Mouse (Mus musculus): Measurements from ENCODE around the gene Prpf4. TPM values are rescaled to one million over a fixed set of nuclear protein-coding genes. Genes with fewer than 3 reads are reported as not detected.

Gene Prpf4
- 21.1 and 23.9 TPM in 2 replicates for polyA plus RNA-seq (2012; rRNA removed)

DNA sequence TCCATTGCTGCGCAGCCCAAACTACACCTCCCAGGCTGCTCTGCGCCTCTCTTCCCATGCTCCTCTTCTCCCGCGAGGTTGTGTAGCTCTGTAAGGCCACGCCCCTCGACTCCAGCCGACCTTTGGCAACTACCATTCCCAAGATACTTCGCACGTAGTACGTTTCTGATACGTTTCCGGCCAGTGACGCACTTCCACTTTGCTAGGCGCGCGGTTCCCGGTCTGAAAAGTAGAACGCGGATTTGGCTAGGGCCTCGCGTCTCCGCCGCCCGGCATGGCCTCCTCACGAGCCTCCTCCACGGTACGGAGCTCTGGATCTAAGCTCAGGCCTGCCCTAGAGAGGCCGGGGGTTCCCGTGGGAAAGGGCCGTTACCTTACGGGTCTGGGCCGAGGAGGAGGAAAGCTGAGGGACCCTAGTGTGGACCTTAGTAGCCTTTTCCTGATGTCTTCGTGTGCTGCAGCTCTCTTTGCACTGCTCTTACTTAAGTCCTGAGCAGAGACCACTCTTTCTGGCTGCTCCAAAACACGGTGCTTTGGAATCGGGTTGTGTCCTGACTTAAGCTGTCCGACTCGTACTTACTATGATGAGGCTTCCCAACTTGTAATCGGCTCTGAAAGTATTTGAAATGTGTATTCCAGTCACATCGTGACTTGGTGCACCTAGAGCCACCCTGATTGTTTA is at the start of gene Prpf4, which contains the start of gene Cdc26:
Prpf4 (plus strand) TSS at position 197 of the 682 bp plus-strand sequence.
Cdc26 (minus strand) TSS at position 42 of the 682 bp plus-strand sequence.
- Histone ChIP-seq H3K27me3 (ENCODE audit: control insufficient read depth, insufficient read depth, low read length) (no peaks in the 10 kb centered on the region), H3K27ac (ENCODE audit: control insufficient read depth, insufficient read depth, low read length) (peak within 1 kb of the TSS; percentile 53), H3K36me3 (ENCODE audit: control insufficient read depth, insufficient read depth, low read length) (peaks cover 15% of the 10 kb centered on the region), H3K4me3 (ENCODE audit: control insufficient read depth, insufficient read depth, low read length) (peak within 1 kb of the TSS; percentile 82), H3K4me1 (replicated peaks; ENCODE audit: control insufficient read depth, insufficient read depth, low read length) (peaks cover 9% of the 10 kb centered on the region; the same call in 1 of the 2 replicates)
- under 1% methylated on average over 39 of the region's 39 CpGs for WGBS
- TF ChIP-seq POLR2A (IDR thresholded peaks at IDR 0.05; ENCODE audit: control insufficient read depth, extremely low read depth, insufficient read depth, low read length, poor library complexity) = peak; percentile 80
- TF ChIP-seq CTCF (IDR thresholded peaks at IDR 0.05; ENCODE audit: borderline replicate concordance, control insufficient read depth, extremely low read depth, insufficient read depth, low read length, poor library complexity) = no peak
- DNase-seq = peak; percentile 97

DNA sequence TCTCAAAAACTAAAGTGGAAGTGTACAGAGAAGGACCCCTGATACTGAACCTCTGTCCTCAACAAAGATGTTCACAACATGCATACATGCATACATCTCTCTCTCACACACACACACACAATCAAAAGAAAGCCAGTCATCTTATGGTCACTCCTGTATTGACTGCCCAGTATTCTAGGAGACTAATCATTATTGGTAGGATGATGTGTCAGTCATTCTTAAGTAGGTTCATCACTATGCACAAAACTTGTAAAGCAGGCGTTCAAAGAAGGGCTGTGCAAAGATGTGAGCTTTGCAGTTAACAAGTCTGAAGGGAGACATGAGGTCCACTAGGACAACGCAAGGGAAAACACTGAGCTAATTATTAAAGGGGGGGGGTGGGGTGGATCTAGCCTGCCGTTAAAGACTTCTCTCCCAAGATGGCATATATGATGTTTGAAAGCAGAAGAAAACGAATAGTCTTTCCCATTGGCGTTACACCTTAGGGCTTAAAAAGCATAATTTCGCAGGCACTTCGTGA is 49.3 kb upstream of the Prpf4 start:
- TF ChIP-seq POLR2A (IDR thresholded peaks at IDR 0.05; ENCODE audit: control insufficient read depth, extremely low read depth, insufficient read depth, low read length, poor library complexity) = no peak
- no peak for TF ChIP-seq CTCF (IDR thresholded peaks at IDR 0.05; ENCODE audit: borderline replicate concordance, control insufficient read depth, extremely low read depth, insufficient read depth, low read length, poor library complexity)
- H3K4me3 ChIP-seq (ENCODE audit: control insufficient read depth, insufficient read depth, low read length) = no peak overlapping the region
- WGBS = 35% methylated on average over 7 of the region's 7 CpGs
- DNase-seq = no peak
- no peaks in the 10 kb centered on the region for H3K27me3 ChIP-seq (ENCODE audit: control insufficient read depth, insufficient read depth, low read length)
- H3K36me3 ChIP-seq (ENCODE audit: control insufficient read depth, insufficient read depth, low read length) = no peaks in the 10 kb centered on the region; the same call in 1 of the 2 replicates
- peaks cover 3% of the 10 kb centered on the region; the same call in 1 of the 2 replicates for H3K4me1 ChIP-seq (replicated peaks; ENCODE audit: control insufficient read depth, insufficient read depth, low read length)
- H3K27ac ChIP-seq (ENCODE audit: control insufficient read depth, insufficient read depth, low read length) = no peak overlapping the region

DNA sequence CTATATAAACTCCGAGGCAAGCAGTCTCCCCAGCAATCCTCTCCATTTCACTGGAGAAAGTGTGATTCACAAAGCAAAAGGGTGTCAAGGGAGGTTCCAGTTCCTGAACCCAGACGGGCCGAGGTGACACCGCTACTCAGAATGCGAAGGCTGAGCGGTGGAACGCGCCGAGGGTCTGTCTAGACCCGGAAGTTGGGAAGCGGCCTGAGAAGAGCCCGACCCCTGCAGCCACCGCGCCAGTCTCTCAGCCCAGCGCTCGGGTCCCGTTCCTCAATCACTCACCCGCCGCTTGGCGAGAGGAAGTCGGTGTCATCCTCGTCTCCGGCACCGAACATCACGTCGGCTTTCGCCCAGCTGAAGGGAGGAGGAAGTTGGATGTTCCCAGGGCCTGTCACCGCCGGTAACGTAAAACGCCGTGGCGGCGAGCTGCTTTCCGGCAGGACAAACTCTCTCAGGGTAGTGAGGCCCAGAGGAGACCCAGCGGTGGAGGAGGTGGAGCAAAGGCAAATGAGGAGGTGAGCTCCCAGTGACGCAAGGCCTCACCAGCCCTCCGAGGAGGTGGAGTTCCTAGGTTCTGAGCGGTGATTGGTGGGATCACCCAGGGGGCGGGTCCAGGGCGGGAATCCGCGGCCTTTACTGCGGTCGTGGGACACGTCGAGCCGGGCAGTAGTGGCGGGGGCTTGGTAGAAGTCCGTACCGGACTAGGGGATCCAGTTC is 48.4 kb upstream of the Prpf4 start, which contains the start of the genes Fkbp15 and Slc31a1:
Fkbp15 (minus strand) TSS at position 461 of the 717 bp plus-strand sequence.
Slc31a1 (plus strand) TSS at position 640 of the 717 bp plus-strand sequence.
- H3K27me3 ChIP-seq (ENCODE audit: control insufficient read depth, insufficient read depth, low read length) = no peaks in the 10 kb centered on the region
- peak; percentile 95 for DNase-seq
- WGBS = under 1% methylated on average over 51 of the region's 51 CpGs

DNA sequence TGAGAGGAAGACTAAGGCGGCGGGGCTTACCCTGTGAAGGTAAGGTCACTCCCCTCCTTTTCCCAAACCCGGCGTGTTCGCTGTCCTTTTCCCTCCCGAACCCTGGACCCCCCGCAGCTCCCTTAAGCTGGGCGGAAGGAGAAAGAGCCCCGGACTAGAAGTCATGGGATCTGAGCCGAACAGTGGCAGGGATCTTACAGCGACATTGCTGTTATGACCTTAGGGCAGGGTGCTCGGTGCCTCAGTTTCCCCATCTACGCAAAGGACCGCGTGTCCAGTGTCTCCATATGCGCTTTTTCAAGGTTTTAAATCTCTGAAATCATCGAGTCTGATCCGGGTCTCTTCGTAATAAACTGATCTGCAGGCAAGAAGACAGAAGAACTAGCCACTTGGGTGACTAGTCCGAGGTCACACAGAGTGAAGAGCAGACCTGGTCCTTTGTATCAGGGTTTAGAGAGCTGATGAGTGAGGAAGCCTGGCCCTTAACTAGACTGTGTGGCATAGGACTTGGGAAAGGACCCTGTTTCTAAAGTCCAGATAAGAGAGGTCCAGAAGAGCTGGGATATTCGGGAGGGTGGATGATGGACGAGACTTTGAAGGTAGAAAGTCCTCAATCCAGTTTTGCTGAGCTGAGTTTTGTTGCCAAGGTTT is 47.7 kb upstream of the Prpf4 start:
- peaks cover 3% of the 10 kb centered on the region; the same call in 1 of the 2 replicates for H3K4me1 ChIP-seq (replicated peaks; ENCODE audit: control insufficient read depth, insufficient read depth, low read length)
- H3K4me3 ChIP-seq (ENCODE audit: control insufficient read depth, insufficient read depth, low read length) = peak overlapping the region; percentile 73
- WGBS = 1% methylated on average over 22 of the region's 22 CpGs

More for the DNA sequence above, 48.4 kb upstream of the Prpf4 start, which contains the start of the genes Fkbp15 and Slc31a1:
- TF ChIP-seq CTCF (IDR thresholded peaks at IDR 0.05; ENCODE audit: borderline replicate concordance, control insufficient read depth, extremely low read depth, insufficient read depth, low read length, poor library complexity) (peak; percentile 39; the same call in 1 of the 2 replicates), POLR2A (IDR thresholded peaks at IDR 0.05; ENCODE audit: control insufficient read depth, extremely low read depth, insufficient read depth, low read length, poor library complexity) (peak; percentile 72)
- Histone ChIP-seq H3K27ac (ENCODE audit: control insufficient read depth, insufficient read depth, low read length) (peak within 1 kb of the TSS; percentile 59), H3K36me3 (ENCODE audit: control insufficient read depth, insufficient read depth, low read length) (no peaks in the 10 kb centered on the region), H3K4me3 (ENCODE audit: control insufficient read depth, insufficient read depth, low read length) (peak within 1 kb of the TSS; percentile 87), H3K4me1 (replicated peaks; ENCODE audit: control insufficient read depth, insufficient read depth, low read length) (peaks cover 3% of the 10 kb centered on the region; the same call in 1 of the 2 replicates)

DNA sequence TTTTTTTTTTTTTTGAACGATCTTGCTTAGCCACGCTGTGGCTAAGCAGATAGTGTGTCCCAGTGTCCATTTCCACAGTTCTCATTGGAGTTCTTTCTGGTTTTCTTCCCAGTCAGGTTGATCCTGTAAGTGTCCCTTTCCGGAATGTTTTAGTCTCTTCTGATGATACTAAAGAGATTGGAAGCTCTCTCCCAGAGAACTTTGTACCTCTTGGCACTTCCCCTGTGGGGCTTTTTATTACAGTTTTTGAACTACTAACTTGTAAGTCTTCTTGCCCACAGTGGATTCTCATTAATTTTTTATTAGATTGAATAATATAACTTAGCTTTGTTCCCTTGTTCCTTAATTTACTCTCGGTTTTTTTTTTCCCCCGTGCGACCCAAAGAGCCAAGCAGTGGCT is 47.0 kb upstream of the Prpf4 start:
- H3K27ac ChIP-seq (ENCODE audit: control insufficient read depth, insufficient read depth, low read length) = no peak overlapping the region
- no peak overlapping the region for H3K4me3 ChIP-seq (ENCODE audit: control insufficient read depth, insufficient read depth, low read length)
- 41% methylated on average over 6 of the region's 6 CpGs for WGBS

More for the DNA sequence above, 47.7 kb upstream of the Prpf4 start:
- H3K27ac ChIP-seq (ENCODE audit: control insufficient read depth, insufficient read depth, low read length) = no peak overlapping the region
- DNase-seq = no peak
- TF ChIP-seq CTCF (IDR thresholded peaks at IDR 0.05; ENCODE audit: borderline replicate concordance, control insufficient read depth, extremely low read depth, insufficient read depth, low read length, poor library complexity) (no peak), POLR2A (IDR thresholded peaks at IDR 0.05; ENCODE audit: control insufficient read depth, extremely low read depth, insufficient read depth, low read length, poor library complexity) (no peak)
- no peaks in the 10 kb centered on the region for H3K36me3 ChIP-seq (ENCODE audit: control insufficient read depth, insufficient read depth, low read length)
- H3K27me3 ChIP-seq (ENCODE audit: control insufficient read depth, insufficient read depth, low read length) = no peaks in the 10 kb centered on the region

More for the DNA sequence above, 47.0 kb upstream of the Prpf4 start:
- no peak for TF ChIP-seq CTCF (IDR thresholded peaks at IDR 0.05; ENCODE audit: borderline replicate concordance, control insufficient read depth, extremely low read depth, insufficient read depth, low read length, poor library complexity)
- no peak for TF ChIP-seq POLR2A (IDR thresholded peaks at IDR 0.05; ENCODE audit: control insufficient read depth, extremely low read depth, insufficient read depth, low read length, poor library complexity)
- DNase-seq = no peak
- Histone ChIP-seq H3K36me3 (ENCODE audit: control insufficient read depth, insufficient read depth, low read length) (no peaks in the 10 kb centered on the region), H3K27me3 (ENCODE audit: control insufficient read depth, insufficient read depth, low read length) (no peaks in the 10 kb centered on the region), H3K4me1 (replicated peaks; ENCODE audit: control insufficient read depth, insufficient read depth, low read length) (peaks cover 3% of the 10 kb centered on the region; the same call in 1 of the 2 replicates)

All from thymus, adult 2 months (tissue).